Mouse (Mus musculus) left cerebral cortex, adult 2 months (tissue): ENCODE results near the gene Atf6. TPM values are rescaled to one million over a fixed set of nuclear protein-coding genes. Genes with fewer than 3 reads are reported as not detected.

ENCODE experiments used
- DNase-seq, 2 experiments: peaks; one replicate each; pipeline ENCODE4 v3.0.0; 2021 to 2022; ENCODE audit warnings: low spot score in 2 of 2, mixed read lengths in 1 of 2; ENCODE audit errors: extremely low spot score in 1 of 2
- H3K27ac ChIP-seq: fragments of 200-600 bp; 2 replicates; pipeline ENCODE4 v1.8.1; 2022
- H3K4me3 ChIP-seq: fragments of 200-600 bp; 2 replicates; pipeline ENCODE4 v1.8.1; 2022
- CTCF ChIP-seq: fragments of 200-600 bp; IDR thresholded peaks from 2 replicates; pipeline ENCODE4 v1.8.1; 2022; ENCODE audit warnings: antibody characterized with exemption, mild to moderate bottlenecking, moderate library complexity
- intact Hi-C: fragments of 180-260 bp; cut with DNase I; formaldehyde crosslinking; loops from one replicate; pipeline ENCODE4 v1.15.1; 2025
- total RNA-seq, 2 experiments: library from RNA; stranded (reverse); gene quantifications; 2 replicates each; pipeline ENCODE4 v1.2.3; 2021

The Atf6 gene
- total RNA-seq, 2 experiments from 2014 or later = 52.7 to 59.5 TPM

GRCm38 (mm10) chr1:170696996-170697395 is 170.6 kb downstream of the Atf6 start:
- DNase-seq = no peak
- Histone ChIP-seq H3K4me3 (no peak overlapping the region), H3K27ac (no peak overlapping the region)
- no peak for TF ChIP-seq CTCF
- intact Hi-C loops = no loop called here

DNA sequence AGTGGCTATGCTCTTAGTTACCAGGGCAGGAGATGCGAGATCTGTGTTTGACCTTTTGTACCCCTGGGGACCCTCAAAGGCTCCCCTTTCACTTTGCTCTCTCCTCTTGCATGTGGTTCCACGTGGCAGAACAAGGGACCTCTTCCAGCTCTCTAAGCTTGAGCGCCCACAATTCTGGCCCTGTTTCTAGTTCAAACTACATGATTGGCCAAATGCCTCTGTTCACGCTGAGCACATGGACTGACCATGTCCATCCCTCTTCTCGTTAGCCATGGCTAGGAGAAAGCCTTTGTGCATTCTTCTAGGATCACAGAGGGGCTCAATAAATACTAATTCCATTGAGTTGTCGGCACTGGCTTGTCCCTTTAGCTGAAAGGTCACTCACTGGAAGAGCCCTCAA is 172.2 kb downstream of the Atf6 start:
- intact Hi-C loops = no loop called here
- no peak overlapping the region for H3K27ac ChIP-seq
- TF ChIP-seq CTCF = no peak
- H3K4me3 ChIP-seq = no peak overlapping the region
- DNase-seq = no peak

- intact Hi-C loops = no loop called here
- no peak overlapping the region for H3K27ac ChIP-seq
- no peak for TF ChIP-seq CTCF
- no peak overlapping the region for H3K4me3 ChIP-seq
- no peak for DNase-seq
Observed at GRCm38 (mm10) chr1:170694821-170695291, 172.7 kb downstream of the Atf6 start.

GRCm38 (mm10) chr1:170691301-170691700 is 176.3 kb downstream of the Atf6 start:
- TF ChIP-seq CTCF = no peak

GRCm38 (mm10) chr1:170689773-170690172 is 177.8 kb downstream of the Atf6 start:
- no peak overlapping the region for H3K4me3 ChIP-seq
- DNase-seq = no peak
- intact Hi-C loops = no loop called here
- no peak for TF ChIP-seq CTCF
- H3K27ac ChIP-seq = no peak overlapping the region

More at GRCm38 (mm10) chr1:170691301-170691700, 176.3 kb downstream of the Atf6 start:
- Histone ChIP-seq H3K27ac (no peak overlapping the region), H3K4me3 (no peak overlapping the region)
- intact Hi-C loops = no loop called here
- DNase-seq = no peak

GRCm38 (mm10) chr1:170683863-170684262 is 183.7 kb downstream of the Atf6 start:
- no peak for DNase-seq
- Histone ChIP-seq H3K27ac (no peak overlapping the region), H3K4me3 (no peak overlapping the region)
- TF ChIP-seq CTCF = no peak
- intact Hi-C loops = no loop called here

DNA sequence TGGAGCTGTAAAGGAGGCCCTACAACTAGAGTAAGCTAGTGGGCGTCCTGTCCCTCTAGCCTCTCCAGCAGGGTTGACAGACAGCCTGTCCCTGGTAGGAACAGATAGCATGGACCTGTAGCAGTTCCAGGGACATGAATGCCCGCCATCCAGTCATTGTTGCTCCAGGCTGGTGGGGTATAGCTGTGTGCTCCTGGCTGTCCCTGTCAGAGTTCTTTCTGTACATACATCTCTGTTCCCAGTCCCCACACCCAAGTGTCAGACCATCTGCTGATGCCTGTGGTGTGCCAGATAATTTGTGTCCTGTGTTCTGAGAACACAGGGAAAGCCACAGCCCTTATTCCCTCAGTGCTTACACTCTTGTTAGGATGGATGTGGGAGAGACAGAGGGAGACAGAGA is 187.9 kb downstream of the Atf6 start:
- H3K27ac ChIP-seq = no peak overlapping the region
- no peak for TF ChIP-seq CTCF
- intact Hi-C loops = no loop called here
- DNase-seq = no peak
- H3K4me3 ChIP-seq = no peak overlapping the region

DNA sequence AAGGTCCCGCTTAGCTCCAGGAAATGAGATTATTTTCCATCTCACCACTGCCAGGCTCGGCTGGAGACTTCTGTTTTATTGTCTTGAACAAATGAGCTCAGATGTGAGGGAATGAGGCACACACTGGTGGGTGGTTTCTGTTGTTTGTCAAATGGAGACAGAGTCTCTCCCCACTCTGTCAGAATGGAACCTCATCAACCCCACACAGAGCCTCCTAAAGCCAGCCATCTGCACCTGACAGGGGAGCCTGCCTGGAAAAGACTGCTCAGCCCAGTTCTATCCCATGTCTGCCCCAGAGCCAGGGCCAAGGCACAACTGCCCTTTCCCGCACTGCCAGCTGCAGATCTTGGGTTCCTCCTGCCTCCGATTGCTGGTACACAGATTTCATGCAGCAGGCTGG is 188.7 kb downstream of the Atf6 start:
- DNase-seq = no peak
- intact Hi-C loops = no loop called here
- Histone ChIP-seq H3K27ac (no peak overlapping the region), H3K4me3 (no peak overlapping the region)
- no peak for TF ChIP-seq CTCF

- intact Hi-C loops = no loop called here
- H3K4me3 ChIP-seq = no peak overlapping the region
- no peak for TF ChIP-seq CTCF
- no peak overlapping the region for H3K27ac ChIP-seq
- DNase-seq = no peak
Observed at GRCm38 (mm10) chr1:170677681-170678080, 189.9 kb downstream of the Atf6 start.

DNA sequence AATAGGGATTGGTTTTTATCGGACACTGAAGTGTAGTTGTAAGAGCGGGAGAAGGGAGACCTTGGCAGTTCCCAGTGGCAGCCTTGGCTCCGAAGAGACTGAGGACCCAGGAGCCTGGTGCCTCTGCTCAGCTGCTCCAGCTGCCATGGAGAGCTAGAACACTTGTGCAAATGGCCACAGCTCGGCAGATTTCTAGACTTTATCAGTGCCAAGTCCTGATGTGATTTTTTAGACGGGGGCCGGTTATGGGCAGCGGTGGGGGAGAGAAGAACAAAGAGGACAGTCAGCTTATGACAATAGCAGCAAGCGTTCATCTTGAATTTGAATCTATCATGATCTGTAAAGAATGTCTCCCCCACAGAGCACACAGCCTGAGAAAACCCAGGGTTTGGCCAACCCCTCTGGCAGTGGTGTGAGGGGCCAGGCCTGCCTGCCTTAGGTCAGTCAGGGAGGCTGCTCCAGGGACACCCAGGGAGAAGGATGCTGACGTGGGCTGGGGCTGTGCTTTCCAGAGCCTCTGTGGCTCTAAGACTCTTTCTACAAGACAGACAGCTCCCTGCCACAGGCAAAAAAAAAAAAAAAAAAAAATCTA is 193.3 kb downstream of the Atf6 start:
- Histone ChIP-seq H3K4me3 (no peak overlapping the region), H3K27ac (no peak overlapping the region)
- TF ChIP-seq CTCF = no peak
- intact Hi-C loops = no loop called here
- no peak for DNase-seq

GRCm38 (mm10) chr1:170665200-170665599 is 202.4 kb downstream of the Atf6 start:
- TF ChIP-seq CTCF = no peak
- H3K4me3 ChIP-seq = no peak overlapping the region
- H3K27ac ChIP-seq = no peak overlapping the region
- no peak for DNase-seq
- intact Hi-C loops = no loop called here

DNA sequence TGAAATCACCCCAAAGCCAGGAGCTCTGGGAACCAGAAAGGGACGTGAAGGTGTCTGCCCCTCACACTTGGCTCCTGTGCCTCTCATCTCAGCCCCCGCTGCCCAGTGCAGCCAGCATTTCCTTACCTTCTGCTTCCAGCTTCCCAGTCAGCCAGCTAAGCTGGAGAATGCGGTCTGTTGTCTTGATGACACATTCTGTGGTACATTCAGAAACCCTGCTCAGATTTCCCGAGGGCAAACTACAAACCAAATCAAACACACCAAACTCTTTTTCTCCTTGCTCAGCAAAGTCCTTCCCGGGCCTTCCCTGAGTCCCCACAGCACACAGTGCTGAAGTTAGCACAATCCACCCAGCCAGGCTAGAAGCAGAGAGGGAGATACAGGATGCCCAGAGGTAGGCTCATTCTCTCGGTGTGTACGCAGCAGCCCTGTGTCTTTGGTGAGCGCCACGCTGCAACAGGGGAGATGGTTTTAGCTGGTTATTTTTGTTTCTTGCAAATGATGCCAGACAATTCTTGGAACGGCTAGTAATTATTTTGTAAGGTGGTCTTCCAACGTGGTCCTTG is 202.9 kb downstream of the Atf6 start:
- DNase-seq = no peak
- H3K27ac ChIP-seq = no peak overlapping the region
- H3K4me3 ChIP-seq = no peak overlapping the region
- intact Hi-C loops = no loop called here
- no peak for TF ChIP-seq CTCF

GRCm38 (mm10) chr1:170659260-170659659 is 208.3 kb downstream of the Atf6 start:
- no peak overlapping the region for H3K4me3 ChIP-seq
- intact Hi-C loops = no loop called here
- no peak for DNase-seq
- no peak overlapping the region for H3K27ac ChIP-seq
- TF ChIP-seq CTCF = no peak
